Mouse (Mus musculus) ES-Bruce4 (cell line): ENCODE measurements around the gene Megf8. TPM values are rescaled to one million over a fixed set of nuclear protein-coding genes. Genes with fewer than 3 reads are reported as not detected.

Experiments used
- H3K27ac ChIP-seq: 2 replicates; pipeline ENCODE4 v1.5.1; 2012; ENCODE audit warnings: low read length, inconsistent platforms; ENCODE audit not compliant: insufficient read depth
- H3K27me3 ChIP-seq: 2 replicates; pipeline ENCODE4 v1.6.1; 2012; ENCODE audit warnings: mild to moderate bottlenecking, low read length, inconsistent platforms; ENCODE audit not compliant: control insufficient read depth, poor library complexity, insufficient read depth, severe bottlenecking
- H3K36me3 ChIP-seq: 2 replicates; pipeline ENCODE4 v1.6.1; 2012; ENCODE audit warnings: inconsistent platforms, mild to moderate bottlenecking, low read length, moderate library complexity; ENCODE audit not compliant: control insufficient read depth, poor library complexity, insufficient read depth, severe bottlenecking
- H3K4me1 ChIP-seq: one replicate; pipeline ENCODE4 v1.8.1; 2011; ENCODE audit warnings: low read length; ENCODE audit not compliant: control insufficient read depth, insufficient read depth
- H3K4me3 ChIP-seq: 2 replicates; pipeline ENCODE4 v1.5.1; 2011; ENCODE audit warnings: low read depth, mild to moderate bottlenecking, low read length
- H3K9ac ChIP-seq: 2 replicates; pipeline ENCODE4 v1.6.1; 2012; ENCODE audit warnings: low read depth, mild to moderate bottlenecking, inconsistent platforms; ENCODE audit not compliant: poor library complexity, severe bottlenecking
- H3K9me3 ChIP-seq: replicated peaks from 2 replicates; pipeline ENCODE4 v1.6.1; 2012; ENCODE audit warnings: mild to moderate bottlenecking, low read length, inconsistent platforms; ENCODE audit not compliant: control insufficient read depth, poor library complexity, insufficient read depth, severe bottlenecking
- CTCF ChIP-seq: IDR thresholded peaks from one replicate; pipeline ENCODE4 v1.8.1; 2011; ENCODE audit warnings: low read depth, low read length
- EP300 ChIP-seq: IDR thresholded peaks from 2 replicates; pipeline ENCODE4 v1.6.1; 2011; ENCODE audit warnings: low read depth, low read length; ENCODE audit not compliant: insufficient read depth
- POLR2A ChIP-seq: IDR thresholded peaks from one replicate; pipeline ENCODE4 v1.8.1; 2011; ENCODE audit warnings: low read length; ENCODE audit not compliant: insufficient read depth
- polyA plus RNA-seq: library from polyadenylated mRNA; stranded (reverse); fragments of >200 nt; gene quantifications from 2 replicates; pipeline ENCODE4 v1.2.4, GENCODE M21; 2011; ENCODE audit warnings: low read depth; ENCODE audit not compliant: missing spikeins, insufficient read depth, insufficient read length

Megf8 gene
- polyA plus RNA-seq, 1 experiment: 22.2 TPM

- Histone ChIP-seq H3K4me3 (no peak overlapping the region), H3K27ac (no peak overlapping the region), H3K36me3 (no peaks in the 10 kb centered on the region), H3K27me3 (no peaks in the 10 kb centered on the region), H3K4me1 (no peaks in the 10 kb centered on the region), H3K9ac (no peak overlapping the region), H3K9me3 (no peaks in the 10 kb centered on the region)
- TF ChIP-seq POLR2A: no peak
- TF ChIP-seq CTCF: no peak
- no peak for TF ChIP-seq EP300
Observed at GRCm38 (mm10) chr7:25339329-25339728, 22.4 kb downstream of the Megf8 start.

GRCm38 (mm10) chr7:25341000-25341784 lies 24.2 kb downstream of the Megf8 start:
- H3K9ac ChIP-seq: no peak overlapping the region
- H3K4me3 ChIP-seq: no peak overlapping the region
- no peak for TF ChIP-seq CTCF
- no peak for TF ChIP-seq POLR2A
- no peak for TF ChIP-seq EP300
- no peaks in the 10 kb centered on the region for H3K4me1 ChIP-seq
- H3K27me3 ChIP-seq: no peaks in the 10 kb centered on the region
- no peaks in the 10 kb centered on the region for H3K36me3 ChIP-seq
- no peak overlapping the region for H3K27ac ChIP-seq
- no peaks in the 10 kb centered on the region for H3K9me3 ChIP-seq

GRCm38 (mm10) chr7:25348861-25349260 lies 31.9 kb downstream of the Megf8 start:
- Histone ChIP-seq H3K36me3 (peaks cover 3% of the 10 kb centered on the region; the same call in 1 of the 2 replicates), H3K27me3 (no peaks in the 10 kb centered on the region), H3K4me3 (no peak overlapping the region), H3K27ac (no peak overlapping the region), H3K4me1 (no peaks in the 10 kb centered on the region), H3K9me3 (peaks cover 9% of the 10 kb centered on the region), H3K9ac (no peak overlapping the region)
- no peak for TF ChIP-seq EP300
- TF ChIP-seq CTCF: no peak
- no peak for TF ChIP-seq POLR2A

GRCm38 (mm10) chr7:25358721-25359206 lies 41.8 kb downstream of the Megf8 start:
- no peaks in the 10 kb centered on the region for H3K4me1 ChIP-seq
- H3K27ac ChIP-seq: no peak overlapping the region
- no peaks in the 10 kb centered on the region for H3K36me3 ChIP-seq
- H3K9ac ChIP-seq: no peak overlapping the region
- peak overlapping the region; percentile 5; the same call in 1 of the 2 replicates for H3K4me3 ChIP-seq
- no peaks in the 10 kb centered on the region for H3K27me3 ChIP-seq
- no peak for TF ChIP-seq EP300
- TF ChIP-seq CTCF: no peak
- TF ChIP-seq POLR2A: no peak
- H3K9me3 ChIP-seq: no peaks in the 10 kb centered on the region

- Histone ChIP-seq H3K4me3 (no peak overlapping the region), H3K27ac (no peak overlapping the region), H3K4me1 (no peaks in the 10 kb centered on the region), H3K27me3 (no peaks in the 10 kb centered on the region), H3K9ac (no peak overlapping the region), H3K36me3 (no peaks in the 10 kb centered on the region), H3K9me3 (no peaks in the 10 kb centered on the region)
- TF ChIP-seq POLR2A (no peak), CTCF (peak; percentile 26)
Observed at GRCm38 (mm10) chr7:25363151-25363550, 46.2 kb downstream of the Megf8 start.

GRCm38 (mm10) chr7:25363632-25364031 lies 46.7 kb downstream of the Megf8 start:
- no peak overlapping the region for H3K9ac ChIP-seq
- H3K27me3 ChIP-seq: no peaks in the 10 kb centered on the region; the same call in 1 of the 2 replicates
- H3K9me3 ChIP-seq: no peaks in the 10 kb centered on the region
- H3K4me3 ChIP-seq: no peak overlapping the region
- no peaks in the 10 kb centered on the region for H3K36me3 ChIP-seq
- H3K27ac ChIP-seq: no peak overlapping the region
- no peaks in the 10 kb centered on the region for H3K4me1 ChIP-seq
- TF ChIP-seq CTCF (no peak), EP300 (no peak), POLR2A (no peak)
